Mouse (Mus musculus): ENCODE data around the gene Actr3b. TPM values are rescaled to one million over a fixed set of nuclear protein-coding genes. Genes with fewer than 3 reads are reported as not detected.

Gene Actr3b
- polyA plus RNA-seq, 1 experiment from 2014 or later, result 49.3 TPM

GRCm38 (mm10) chr5:25800929-25801328 is 41.1 kb downstream of the Actr3b start:
- 55% methylated on average over 6 of the region's 6 CpGs for WGBS
- H3K27me3 ChIP-seq, result no peaks in the 10 kb centered on the region

DNA sequence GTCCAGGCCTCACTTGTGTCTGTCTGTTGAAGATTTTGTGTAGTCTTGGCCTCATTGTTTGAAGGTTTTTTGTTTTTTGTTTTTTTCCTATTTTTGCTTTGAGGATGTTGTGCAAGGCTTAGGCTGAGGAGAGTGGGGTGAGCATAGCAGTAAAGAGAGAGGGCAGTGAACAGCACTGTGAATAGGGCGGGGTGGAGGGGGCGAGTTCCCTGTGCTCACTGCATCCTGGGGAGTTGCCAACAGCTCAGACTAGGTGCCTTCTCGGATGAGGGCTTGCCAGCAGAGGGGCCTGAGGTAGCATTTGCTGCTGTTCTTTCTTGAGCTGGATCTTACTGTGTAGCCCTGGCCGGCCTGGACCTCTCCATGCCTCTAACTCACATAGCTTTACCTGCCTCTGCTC is 41.9 kb downstream of the Actr3b start:
- no peaks in the 10 kb centered on the region for H3K9me3 ChIP-seq
- no peak overlapping the region for H3K27ac ChIP-seq (replicated peaks)
- H3K27me3 ChIP-seq, result no peaks in the 10 kb centered on the region
- H3K36me3 ChIP-seq, result no peaks in the 10 kb centered on the region
- 61% methylated on average over 4 of the region's 4 CpGs for WGBS
- no peak overlapping the region for H3K9ac ChIP-seq (replicated peaks)
- no peak overlapping the region for H3K4me2 ChIP-seq (replicated peaks)
- no peak overlapping the region for H3K4me3 ChIP-seq
- peak; percentile 55; the same call in 1 of the 2 replicates for ATAC-seq (replicated peaks)
- H3K4me1 ChIP-seq, result peaks cover 15% of the 10 kb centered on the region

More at GRCm38 (mm10) chr5:25800929-25801328, 41.1 kb downstream of the Actr3b start:
- Histone ChIP-seq H3K36me3 (no peaks in the 10 kb centered on the region), H3K4me1 (peaks cover 15% of the 10 kb centered on the region), H3K27ac (replicated peaks) (no peak overlapping the region), H3K9me3 (no peaks in the 10 kb centered on the region), H3K4me3 (no peak overlapping the region), H3K9ac (replicated peaks) (no peak overlapping the region), H3K4me2 (replicated peaks) (no peak overlapping the region)
- peak; percentile 38 for ATAC-seq (replicated peaks)

DNA sequence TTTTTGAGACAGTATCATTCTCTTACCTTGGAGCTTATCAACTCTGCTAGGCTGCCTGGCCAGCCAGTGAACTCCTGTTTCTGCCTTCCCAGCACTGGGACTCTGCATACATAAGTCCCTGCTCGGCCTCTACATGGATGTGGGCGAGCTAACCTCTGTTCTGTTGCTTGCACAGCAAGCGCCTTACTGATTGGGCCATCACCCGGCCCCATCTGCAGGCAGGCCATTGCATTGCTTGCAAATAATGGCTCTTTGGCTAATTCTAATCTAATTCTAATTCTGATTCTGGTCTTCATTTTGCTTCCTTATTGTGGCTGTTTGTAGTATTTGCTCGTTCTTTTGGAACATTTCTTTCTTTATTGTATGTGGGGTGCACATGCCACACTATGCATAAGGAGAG is 44.8 kb downstream of the Actr3b start:
- Histone ChIP-seq H3K4me1 (peaks cover 15% of the 10 kb centered on the region), H3K9ac (replicated peaks) (no peak overlapping the region), H3K27me3 (no peaks in the 10 kb centered on the region), H3K27ac (replicated peaks) (no peak overlapping the region), H3K4me3 (no peak overlapping the region), H3K9me3 (no peaks in the 10 kb centered on the region), H3K4me2 (replicated peaks) (no peak overlapping the region), H3K36me3 (no peaks in the 10 kb centered on the region)
- no peak for ATAC-seq (replicated peaks)
- WGBS, result 69% methylated on average over 5 of the region's 5 CpGs

- Histone ChIP-seq H3K4me1 (no peaks in the 10 kb centered on the region), H3K4me2 (replicated peaks) (no peak overlapping the region), H3K27ac (replicated peaks) (no peak overlapping the region), H3K27me3 (no peaks in the 10 kb centered on the region), H3K36me3 (no peaks in the 10 kb centered on the region), H3K4me3 (no peak overlapping the region), H3K9me3 (no peaks in the 10 kb centered on the region), H3K9ac (replicated peaks) (no peak overlapping the region)
- 39% methylated on average over 6 of the region's 6 CpGs for WGBS
- no peak for ATAC-seq (replicated peaks)
Observed at GRCm38 (mm10) chr5:25812922-25813321, 53.1 kb downstream of the Actr3b start.

DNA sequence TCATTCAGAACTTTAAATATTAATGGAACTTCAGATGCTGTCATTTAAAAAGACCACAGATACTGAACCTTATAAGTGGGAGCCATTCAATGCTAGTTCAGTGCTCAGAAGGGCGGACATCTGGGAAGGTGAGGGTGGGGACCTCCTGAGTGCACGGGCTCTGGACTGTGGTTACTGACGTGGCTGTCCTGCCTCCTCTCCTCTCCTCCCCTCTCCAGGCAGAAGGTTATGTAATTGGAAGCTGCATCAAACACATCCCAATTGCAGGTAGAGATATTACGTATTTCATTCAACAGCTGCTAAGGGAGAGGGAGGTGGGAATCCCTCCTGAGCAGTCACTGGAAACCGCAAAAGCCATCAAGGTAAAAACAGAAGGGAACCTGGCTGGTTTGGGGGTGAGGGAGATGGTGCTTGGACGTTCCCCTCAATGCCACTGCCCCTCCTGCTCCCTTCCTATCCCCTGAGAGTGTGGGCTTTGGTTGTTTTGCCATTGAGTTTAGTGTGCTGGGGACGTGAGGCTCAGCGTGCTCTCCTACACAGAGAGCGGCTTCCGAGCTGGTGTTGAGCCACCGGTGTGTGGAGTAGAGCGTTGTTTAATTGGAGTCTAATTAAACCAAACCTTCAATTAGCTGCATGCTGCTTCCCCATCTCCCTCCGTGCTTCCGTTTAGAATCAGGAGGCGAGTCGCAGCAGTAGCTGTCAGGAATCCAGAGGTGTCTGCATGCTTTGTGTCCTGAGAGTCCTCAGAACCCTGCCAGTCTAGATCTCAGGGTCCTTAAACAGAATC is 69.7 kb downstream of the Actr3b start:
- H3K36me3 ChIP-seq, result no peaks in the 10 kb centered on the region
- H3K4me1 ChIP-seq, result peaks cover 8% of the 10 kb centered on the region
- H3K9ac ChIP-seq (replicated peaks), result no peak overlapping the region
- WGBS, result 30% methylated on average over 16 of the region's 16 CpGs
- no peak overlapping the region for H3K4me3 ChIP-seq
- H3K4me2 ChIP-seq (replicated peaks), result no peak overlapping the region; the same call in 1 of the 2 replicates
- no peaks in the 10 kb centered on the region for H3K9me3 ChIP-seq
- no peak overlapping the region for H3K27ac ChIP-seq (replicated peaks)
- no peaks in the 10 kb centered on the region for H3K27me3 ChIP-seq
- ATAC-seq (replicated peaks), result peak; percentile 55; the same call in 1 of the 2 replicates

DNA sequence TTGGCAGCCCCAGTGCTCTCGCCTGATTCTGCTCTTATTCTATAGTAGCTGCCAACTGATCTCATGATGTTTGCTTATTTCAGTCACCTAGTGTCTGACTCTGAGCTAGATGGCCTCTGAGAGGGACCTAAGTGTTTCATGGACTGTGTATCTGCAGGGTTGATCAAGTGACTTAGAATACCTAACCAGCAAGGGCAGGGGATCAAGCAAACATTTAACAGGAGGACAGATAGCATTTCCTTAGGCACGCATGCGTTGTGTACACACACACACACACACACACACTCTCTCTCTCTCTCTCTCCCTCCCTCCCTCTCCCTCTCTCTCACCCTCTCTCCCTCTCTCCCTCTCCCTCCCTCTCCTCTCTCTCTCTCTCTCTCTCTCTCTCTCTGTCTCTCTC is 71.0 kb downstream of the Actr3b start:
- Histone ChIP-seq H3K9ac (replicated peaks) (no peak overlapping the region), H3K27ac (replicated peaks) (no peak overlapping the region), H3K4me2 (replicated peaks) (no peak overlapping the region), H3K4me3 (no peak overlapping the region), H3K4me1 (peaks cover 8% of the 10 kb centered on the region), H3K9me3 (no peaks in the 10 kb centered on the region), H3K27me3 (no peaks in the 10 kb centered on the region), H3K36me3 (no peaks in the 10 kb centered on the region)
- no peak for ATAC-seq (replicated peaks)
- WGBS, result 71% methylated on average over 3 of the region's 3 CpGs

DNA sequence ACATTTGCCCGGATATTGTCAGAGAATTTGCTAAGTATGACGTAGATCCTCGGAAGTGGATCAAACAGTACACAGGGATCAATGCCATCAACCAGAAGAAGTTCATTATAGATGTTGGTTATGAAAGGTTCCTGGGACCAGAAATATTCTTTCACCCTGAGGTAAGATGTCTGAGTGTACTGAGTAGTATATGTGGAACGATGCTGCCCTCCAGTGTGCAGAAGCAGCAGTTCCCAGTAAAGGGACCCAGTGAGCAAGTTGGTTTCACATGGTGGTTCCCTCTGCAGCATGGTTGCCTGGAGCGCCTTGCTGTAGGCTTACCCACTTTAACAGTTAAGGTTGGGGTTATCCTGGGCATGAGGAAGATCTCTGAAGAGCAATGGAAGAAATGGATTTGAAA is 71.8 kb downstream of the Actr3b start:
- H3K4me3 ChIP-seq, result no peak overlapping the region
- H3K27ac ChIP-seq (replicated peaks), result no peak overlapping the region
- peak; percentile 84 for ATAC-seq (replicated peaks)
- WGBS, result 75% methylated on average over 5 of the region's 5 CpGs
- no peaks in the 10 kb centered on the region for H3K27me3 ChIP-seq
- H3K9me3 ChIP-seq, result no peaks in the 10 kb centered on the region
- peaks cover 8% of the 10 kb centered on the region for H3K4me1 ChIP-seq
- H3K36me3 ChIP-seq, result no peaks in the 10 kb centered on the region
- no peak overlapping the region for H3K4me2 ChIP-seq (replicated peaks)
- H3K9ac ChIP-seq (replicated peaks), result no peak overlapping the region

- Histone ChIP-seq H3K4me2 (replicated peaks) (no peak overlapping the region), H3K27me3 (no peaks in the 10 kb centered on the region), H3K36me3 (no peaks in the 10 kb centered on the region), H3K9ac (replicated peaks) (no peak overlapping the region), H3K4me1 (no peaks in the 10 kb centered on the region), H3K9me3 (no peaks in the 10 kb centered on the region), H3K4me3 (no peak overlapping the region), H3K27ac (replicated peaks) (no peak overlapping the region)
- 31% methylated on average over 4 of the region's 4 CpGs for WGBS
- peak; percentile 37; the same call in 1 of the 2 replicates for ATAC-seq (replicated peaks)
Observed at GRCm38 (mm10) chr5:25839400-25839799, 79.6 kb downstream of the Actr3b start.

DNA sequence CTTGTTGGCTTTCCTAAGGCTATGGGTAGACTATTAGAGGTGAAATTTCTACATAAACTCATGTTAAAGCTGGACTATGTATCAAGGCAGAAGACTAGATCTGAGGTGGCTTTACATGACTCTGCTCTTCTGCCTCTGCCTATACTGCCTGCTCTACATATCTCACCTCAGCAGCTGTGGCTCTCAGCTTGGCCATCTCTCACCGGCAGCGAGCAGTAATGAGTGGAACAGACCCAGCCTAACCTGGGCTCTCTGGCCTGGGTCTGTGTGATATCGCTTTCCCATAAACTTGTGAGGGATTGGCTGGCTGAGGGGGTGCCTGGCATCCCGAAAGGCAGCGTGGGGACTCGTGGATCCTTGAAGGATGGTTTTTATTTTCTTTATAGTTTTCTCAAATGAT is 86.8 kb downstream of the Actr3b start:
- H3K4me3 ChIP-seq, result no peak overlapping the region
- WGBS, result 91% methylated on average over 6 of the region's 6 CpGs
- H3K9ac ChIP-seq (replicated peaks), result no peak overlapping the region
- H3K36me3 ChIP-seq, result no peaks in the 10 kb centered on the region
- no peak for ATAC-seq (replicated peaks)
- H3K4me1 ChIP-seq, result no peaks in the 10 kb centered on the region
- no peak overlapping the region for H3K4me2 ChIP-seq (replicated peaks)
- H3K9me3 ChIP-seq, result no peaks in the 10 kb centered on the region
- no peak overlapping the region for H3K27ac ChIP-seq (replicated peaks)
- no peaks in the 10 kb centered on the region for H3K27me3 ChIP-seq

DNA sequence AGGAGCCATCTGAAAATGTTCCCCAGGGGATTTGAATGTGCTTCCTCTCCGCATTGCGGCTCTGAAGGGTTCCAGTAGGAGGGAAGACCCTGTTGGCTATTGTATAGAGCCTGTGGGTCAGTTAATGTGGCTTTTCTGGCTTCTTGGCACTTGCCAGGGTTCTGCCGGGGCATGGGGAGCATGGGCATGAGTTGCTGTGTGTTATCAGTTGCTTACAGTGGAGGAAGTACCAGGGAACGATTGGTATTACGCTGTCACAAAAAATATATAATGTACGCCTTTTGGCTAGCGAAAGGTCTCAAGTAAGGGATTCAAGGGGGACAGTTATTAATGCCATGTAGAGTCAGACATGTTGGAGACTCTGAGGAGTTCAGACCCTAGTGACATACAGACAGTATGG is 87.4 kb downstream of the Actr3b start:
- Histone ChIP-seq H3K27ac (replicated peaks) (no peak overlapping the region), H3K9me3 (no peaks in the 10 kb centered on the region), H3K4me1 (no peaks in the 10 kb centered on the region), H3K27me3 (no peaks in the 10 kb centered on the region), H3K4me3 (no peak overlapping the region), H3K9ac (replicated peaks) (no peak overlapping the region), H3K4me2 (replicated peaks) (no peak overlapping the region), H3K36me3 (no peaks in the 10 kb centered on the region)
- WGBS, result 89% methylated on average over 7 of the region's 7 CpGs
- ATAC-seq (replicated peaks), result no peak

DNA sequence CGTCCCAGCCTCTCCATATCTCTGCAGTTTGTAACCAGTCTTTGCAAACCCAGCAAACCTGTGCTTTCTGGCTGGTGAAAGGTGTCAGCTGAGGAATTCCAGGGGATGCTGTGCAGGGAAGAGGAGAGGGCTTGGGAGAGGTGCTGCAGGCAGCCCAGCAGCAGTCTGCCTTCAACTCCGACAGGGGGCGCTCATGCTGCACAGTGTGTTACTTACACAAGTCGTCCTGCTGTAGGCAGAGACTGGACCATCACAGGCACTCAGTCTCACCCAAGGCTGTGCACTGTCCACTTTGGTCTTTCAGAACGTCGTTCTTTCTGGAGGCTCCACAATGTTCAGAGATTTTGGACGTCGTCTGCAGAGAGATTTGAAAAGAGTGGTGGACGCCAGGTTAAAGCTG is 88.3 kb downstream of the Actr3b start:
- Histone ChIP-seq H3K4me1 (no peaks in the 10 kb centered on the region), H3K27ac (replicated peaks) (no peak overlapping the region), H3K27me3 (no peaks in the 10 kb centered on the region), H3K4me2 (replicated peaks) (no peak overlapping the region), H3K36me3 (no peaks in the 10 kb centered on the region), H3K9me3 (no peaks in the 10 kb centered on the region), H3K4me3 (no peak overlapping the region), H3K9ac (replicated peaks) (no peak overlapping the region)
- 40% methylated on average over 9 of the region's 9 CpGs for WGBS
- no peak for ATAC-seq (replicated peaks)

DNA sequence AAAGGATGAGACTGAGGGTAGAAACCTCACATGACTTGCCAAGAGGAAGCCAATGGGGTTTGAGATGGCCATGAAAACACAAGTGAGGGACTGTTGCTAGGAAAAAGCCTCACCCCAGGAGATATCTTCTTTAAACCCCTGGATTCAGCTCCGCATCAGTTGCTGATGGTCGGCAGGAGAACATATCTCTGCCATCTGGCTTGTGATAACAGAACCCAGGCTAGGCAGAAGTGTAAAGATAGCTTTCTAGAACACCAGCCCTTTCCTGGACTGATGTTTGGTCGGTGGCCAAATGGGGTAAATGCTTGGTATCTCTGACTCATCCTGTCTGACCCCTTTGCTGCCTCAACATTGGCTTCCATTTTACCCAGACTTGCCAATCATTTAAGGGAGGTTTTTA is 106.4 kb downstream of the Actr3b start:
- Histone ChIP-seq H3K36me3 (no peaks in the 10 kb centered on the region), H3K27ac (replicated peaks) (no peak overlapping the region), H3K9ac (replicated peaks) (no peak overlapping the region), H3K27me3 (no peaks in the 10 kb centered on the region), H3K4me3 (no peak overlapping the region), H3K9me3 (no peaks in the 10 kb centered on the region), H3K4me2 (replicated peaks) (no peak overlapping the region), H3K4me1 (peaks cover 13% of the 10 kb centered on the region)
- 88% methylated on average over 3 of the region's 3 CpGs for WGBS
- no peak for ATAC-seq (replicated peaks)

DNA sequence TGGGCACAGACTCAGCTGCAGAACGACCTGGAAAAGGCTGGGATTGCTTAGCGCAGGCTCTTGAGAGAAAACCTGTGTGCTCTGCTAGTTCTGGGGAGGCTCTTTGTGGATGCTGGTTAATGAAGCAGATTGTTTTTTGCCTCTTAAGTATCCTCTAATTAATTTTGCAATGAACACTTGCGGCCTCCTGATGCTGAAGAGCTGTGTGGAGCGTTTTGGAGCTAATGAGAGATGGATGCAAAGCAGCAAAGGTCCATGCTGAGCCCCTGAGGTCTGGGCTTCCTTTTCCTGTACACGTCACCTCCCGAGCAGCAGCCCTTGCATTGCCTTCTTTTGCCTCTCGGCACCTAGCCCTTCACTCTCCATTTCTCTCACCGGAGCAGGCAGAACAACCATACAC is 110.1 kb downstream of the Actr3b start:
- H3K4me3 ChIP-seq, result no peak overlapping the region
- no peak overlapping the region for H3K4me2 ChIP-seq (replicated peaks)
- no peak for ATAC-seq (replicated peaks)
- H3K4me1 ChIP-seq, result peaks cover 16% of the 10 kb centered on the region
- WGBS, result 37% methylated on average over 8 of the region's 8 CpGs
- H3K9me3 ChIP-seq, result no peaks in the 10 kb centered on the region
- H3K27ac ChIP-seq (replicated peaks), result peak overlapping the region; percentile 9; the same call in 1 of the 2 replicates
- H3K27me3 ChIP-seq, result no peaks in the 10 kb centered on the region
- H3K36me3 ChIP-seq, result no peaks in the 10 kb centered on the region
- H3K9ac ChIP-seq (replicated peaks), result no peak overlapping the region
